Mouse (Mus musculus) megakaryocyte, embryonic 14.5 days (primary cell): ENCODE data around the gene Fbxw8.

Experiments
- FLI1 ChIP-seq: IDR thresholded peaks from 2 replicates; pipeline ENCODE4 v1.6.1; 2012; ENCODE audit warnings: low read length, inconsistent platforms, mixed read lengths
- GATA1 ChIP-seq: IDR thresholded peaks from 3 replicates; pipeline ENCODE4 v1.6.1; 2012; ENCODE audit warnings: mixed read lengths, low read length, inconsistent platforms, borderline replicate concordance

GRCm38 (mm10) chr5:118172078-118172723 lies 16.9 kb upstream of the Fbxw8 start:
- TF ChIP-seq GATA1 (no peak), FLI1 (no peak)
